Mouse (Mus musculus): ENCODE measurements around the gene Gm20388. TPM values are rescaled to one million over a fixed set of nuclear protein-coding genes. Genes with fewer than 3 reads are reported as not detected.
"Not testable (repeated sequence)": the region's sequence is repeated elsewhere in the genome, so short reads cannot be mapped to it uniquely, and the experiment has no call there.

The Gm20388 gene
- polyA plus RNA-seq, 1 experiment from 2014 or later = not detected

GRCm38 (mm10) chr8:123627410-123628147, 3716.9 kb downstream of the Gm20388 start:
- Histone ChIP-seq H3K9ac (no peak overlapping the region), H3K4me1 (replicated peaks) (peaks cover 16% of the 10 kb centered on the region), H3K4me3 (no peak overlapping the region), H3K36me3 (no peaks in the 10 kb centered on the region), H3K4me2 (no peak overlapping the region), H3K27me3 (peaks cover 40% of the 10 kb centered on the region), H3K9me3 (replicated peaks) (no peaks in the 10 kb centered on the region), H3K27ac (no peak overlapping the region)
- WGBS = 60% methylated on average over 6 of the region's 6 CpGs
- ATAC-seq (replicated peaks; ENCODE audit: insufficient number of reproducible peaks, insufficient read depth, low FRiP score, low read depth) = no peak

GRCm38 (mm10) chr8:123628253-123628967, 3717.8 kb downstream of the Gm20388 start:
- H3K27me3 ChIP-seq = peaks cover 40% of the 10 kb centered on the region
- H3K9me3 ChIP-seq (replicated peaks) = no peaks in the 10 kb centered on the region
- ATAC-seq (replicated peaks; ENCODE audit: insufficient number of reproducible peaks, insufficient read depth, low FRiP score, low read depth) = no peak
- no peaks in the 10 kb centered on the region for H3K36me3 ChIP-seq
- H3K4me1 ChIP-seq (replicated peaks) = peaks cover 16% of the 10 kb centered on the region
- H3K9ac ChIP-seq = no peak overlapping the region
- H3K4me2 ChIP-seq = peak overlapping the region; percentile 61
- H3K4me3 ChIP-seq = peak overlapping the region; percentile 34
- 3% methylated on average over 8 of the region's 8 CpGs for WGBS
- no peak overlapping the region for H3K27ac ChIP-seq

- 8% methylated on average over 19 of the region's 19 CpGs for WGBS
- H3K4me1 ChIP-seq (replicated peaks) = peaks cover 18% of the 10 kb centered on the region
- ATAC-seq (replicated peaks; ENCODE audit: insufficient number of reproducible peaks, insufficient read depth, low FRiP score, low read depth) = 0 out of 2 replicates have a peak, but pooled peaks have one; percentile 27
Observed at GRCm38 (mm10) chr8:123628968-123629755, 3718.5 kb downstream of the Gm20388 start.

GRCm38 (mm10) chr8:123630058-123630457, 3719.4 kb downstream of the Gm20388 start:
- Histone ChIP-seq H3K9me3 (replicated peaks) (no peaks in the 10 kb centered on the region), H3K4me2 (peak overlapping the region; percentile 56), H3K9ac (no peak overlapping the region), H3K4me3 (no peak overlapping the region; the same call in 1 of the 2 replicates), H3K27ac (no peak overlapping the region), H3K27me3 (peaks cover 30% of the 10 kb centered on the region), H3K36me3 (no peaks in the 10 kb centered on the region), H3K4me1 (replicated peaks) (peaks cover 21% of the 10 kb centered on the region)
- WGBS = 45% methylated on average over 10 of the region's 10 CpGs
- ATAC-seq (replicated peaks; ENCODE audit: insufficient number of reproducible peaks, insufficient read depth, low FRiP score, low read depth) = no peak

More at GRCm38 (mm10) chr8:123628968-123629755, 3718.5 kb downstream of the Gm20388 start:
- no peak overlapping the region for H3K27ac ChIP-seq
- H3K9ac ChIP-seq = no peak overlapping the region
- peak overlapping the region; percentile 34 for H3K4me3 ChIP-seq
- peak overlapping the region; percentile 61 for H3K4me2 ChIP-seq
- H3K9me3 ChIP-seq (replicated peaks) = no peaks in the 10 kb centered on the region
- H3K36me3 ChIP-seq = no peaks in the 10 kb centered on the region
- H3K27me3 ChIP-seq = peaks cover 39% of the 10 kb centered on the region

- 31% methylated on average over 12 of the region's 12 CpGs for WGBS
- H3K4me1 ChIP-seq (replicated peaks) = peaks cover 21% of the 10 kb centered on the region
- peak overlapping the region; percentile 27 for H3K4me3 ChIP-seq
- ATAC-seq (replicated peaks; ENCODE audit: insufficient number of reproducible peaks, insufficient read depth, low FRiP score, low read depth) = no peak
- no peaks in the 10 kb centered on the region for H3K9me3 ChIP-seq (replicated peaks)
- no peak overlapping the region for H3K27ac ChIP-seq
- no peaks in the 10 kb centered on the region for H3K36me3 ChIP-seq
- H3K4me2 ChIP-seq = peak overlapping the region; percentile 56
- peaks cover 22% of the 10 kb centered on the region for H3K27me3 ChIP-seq
- no peak overlapping the region for H3K9ac ChIP-seq
Observed at GRCm38 (mm10) chr8:123630841-123631251, 3720.2 kb downstream of the Gm20388 start.

- H3K27ac ChIP-seq; H3K4me3 ChIP-seq; H3K9ac ChIP-seq; H3K36me3 ChIP-seq; H3K4me2 ChIP-seq; H3K9me3 ChIP-seq (replicated peaks); ATAC-seq (replicated peaks; ENCODE audit: insufficient number of reproducible peaks, insufficient read depth, low FRiP score, low read depth): not testable (repeated sequence)
- H3K27me3 ChIP-seq = peaks cover 15% of the 10 kb centered on the region
- peaks cover 21% of the 10 kb centered on the region for H3K4me1 ChIP-seq (replicated peaks)
- WGBS = 77% methylated on average over 3 of the region's 3 CpGs
Observed at GRCm38 (mm10) chr8:123631746-123632145, 3721.1 kb downstream of the Gm20388 start.

- no peak overlapping the region for H3K27ac ChIP-seq
- H3K4me3 ChIP-seq = no peak overlapping the region
- H3K36me3 ChIP-seq = no peaks in the 10 kb centered on the region
- peaks cover 21% of the 10 kb centered on the region for H3K4me1 ChIP-seq (replicated peaks)
- no peak for ATAC-seq (replicated peaks; ENCODE audit: insufficient number of reproducible peaks, insufficient read depth, low FRiP score, low read depth)
- H3K9ac ChIP-seq = no peak overlapping the region
- WGBS = 82% methylated on average over 4 of the region's 4 CpGs
- H3K27me3 ChIP-seq = peaks cover 10% of the 10 kb centered on the region
- no peak overlapping the region for H3K4me2 ChIP-seq
- no peaks in the 10 kb centered on the region for H3K9me3 ChIP-seq (replicated peaks)
Observed at GRCm38 (mm10) chr8:123632257-123632656, 3721.6 kb downstream of the Gm20388 start.

- WGBS = 40% methylated on average over 7 of the region's 7 CpGs
- no peaks in the 10 kb centered on the region for H3K36me3 ChIP-seq
- H3K4me1 ChIP-seq (replicated peaks) = peaks cover 14% of the 10 kb centered on the region
- no peak for ATAC-seq (replicated peaks; ENCODE audit: insufficient number of reproducible peaks, insufficient read depth, low FRiP score, low read depth)
- H3K9me3 ChIP-seq (replicated peaks) = no peaks in the 10 kb centered on the region
- no peak overlapping the region for H3K4me2 ChIP-seq
- no peak overlapping the region for H3K9ac ChIP-seq
- H3K27ac ChIP-seq = peak overlapping the region; percentile 56
- H3K27me3 ChIP-seq = peaks cover 5% of the 10 kb centered on the region; the same call in 1 of the 2 replicates
- no peak overlapping the region for H3K4me3 ChIP-seq
Observed at GRCm38 (mm10) chr8:123633801-123634200, 3723.2 kb downstream of the Gm20388 start.

- no peaks in the 10 kb centered on the region for H3K9me3 ChIP-seq (replicated peaks)
- peaks cover 9% of the 10 kb centered on the region for H3K4me1 ChIP-seq (replicated peaks)
- no peaks in the 10 kb centered on the region for H3K27me3 ChIP-seq
- H3K4me2 ChIP-seq = no peak overlapping the region
- 32% methylated on average over 3 of the region's 3 CpGs for WGBS
- H3K4me3 ChIP-seq = no peak overlapping the region
- H3K27ac ChIP-seq = peak overlapping the region; percentile 56
- no peaks in the 10 kb centered on the region for H3K36me3 ChIP-seq
- no peak for ATAC-seq (replicated peaks; ENCODE audit: insufficient number of reproducible peaks, insufficient read depth, low FRiP score, low read depth)
- H3K9ac ChIP-seq = no peak overlapping the region
Observed at GRCm38 (mm10) chr8:123634395-123635131, 3723.9 kb downstream of the Gm20388 start.

GRCm38 (mm10) chr8:123635671-123636070, 3725.0 kb downstream of the Gm20388 start:
- 73% methylated on average over 11 of the region's 11 CpGs for WGBS
- no peak overlapping the region for H3K27ac ChIP-seq
- no peak overlapping the region for H3K4me2 ChIP-seq
- no peaks in the 10 kb centered on the region for H3K27me3 ChIP-seq
- no peak overlapping the region for H3K9ac ChIP-seq
- H3K36me3 ChIP-seq = no peaks in the 10 kb centered on the region
- no peak overlapping the region for H3K4me3 ChIP-seq
- ATAC-seq (replicated peaks; ENCODE audit: insufficient number of reproducible peaks, insufficient read depth, low FRiP score, low read depth) = no peak
- H3K4me1 ChIP-seq (replicated peaks) = peaks cover 9% of the 10 kb centered on the region
- H3K9me3 ChIP-seq (replicated peaks) = no peaks in the 10 kb centered on the region
